Mouse (Mus musculus): ENCODE data around the gene Pde4c. TPM values are rescaled to one million over a fixed set of nuclear protein-coding genes. Genes with fewer than 3 reads are reported as not detected.

Pde4c gene
- total and polyA plus RNA-seq, 3 experiments, result 2.3 to 6.5 (median 4.7) TPM

GRCm38 (mm10) chr8:70789046-70789445 lies 65.5 kb downstream of the Pde4c start:
- Histone ChIP-seq H3K4me1 (ENCODE audit: control insufficient read depth in 1 of 2, insufficient read depth in 2 of 2) (peaks cover 15 to 26% of the 10 kb centered on the region in 2 experiments), H3K27ac (ENCODE audit: insufficient read depth, low read depth) (no peak overlapping the region), H3K79me2 (replicated peaks; ENCODE audit: control insufficient read depth, extremely low read depth, insufficient read depth, poor library complexity, severe bottlenecking) (peaks cover 4% of the 10 kb centered on the region; the same call in 1 of the 2 replicates), H3K36me3 (replicated peaks in 1 of 2; ENCODE audit: control insufficient read depth in 1 of 2, insufficient read depth in 1 of 2, low read length in 1 of 2) (peaks cover 59 to 67% of the 10 kb centered on the region in 2 experiments), H3K4me3 (replicated peaks in 1 of 3; ENCODE audit: low read depth in 2 of 3, low read length in 2 of 3, poor library complexity in 1 of 3) (no peak overlapping the region), H3K27me3 (replicated peaks) (peaks cover 11% of the 10 kb centered on the region), H3K4me2 (ENCODE audit: insufficient read depth, low read depth, poor library complexity, severe bottlenecking) (no peak overlapping the region), H3K9me3 (replicated peaks; ENCODE audit: low read length) (no peaks in the 10 kb centered on the region), H3K9ac (ENCODE audit: insufficient read depth, low read depth) (no peak overlapping the region)
- in situ Hi-C loops (cut with MboI; ENCODE audit: low pct_ligation_motif_present, low pct_unique_long_range_greater_than_20kb, low sequenced_read_pairs), result no loop called here
- TF ChIP-seq MYC (IDR thresholded peaks at IDR 0.05; ENCODE audit: low read depth, low read length), result no peak
- no peak for TF ChIP-seq HCFC1 (IDR thresholded peaks at IDR 0.05; ENCODE audit: low read depth, low read length)
- no peak for TF ChIP-seq JUND (conservative IDR thresholded peaks at IDR 0.05; ENCODE audit: low read depth, low read length)
- no peak for TF ChIP-seq UBTF (IDR thresholded peaks at IDR 0.05; ENCODE audit: low read depth, low read length)
- no peak for TF ChIP-seq MAZ (IDR thresholded peaks at IDR 0.05; ENCODE audit: low read depth, low read length)
- dilution Hi-C loops (cut with MboI; ENCODE audit: extremely low pct_ligation_motif_present, extremely low pct_unique_long_range_greater_than_20kb, low sequenced_read_pairs), result no loop called here
- DNase-seq (ENCODE audit: extremely low read depth), result no peak

- Histone ChIP-seq H3K9me3 (replicated peaks; ENCODE audit: low read length) (no peaks in the 10 kb centered on the region), H3K9ac (ENCODE audit: insufficient read depth, low read depth) (peak overlapping the region; percentile 92; the same call in 1 of the 2 replicates), H3K79me2 (replicated peaks; ENCODE audit: control insufficient read depth, extremely low read depth, insufficient read depth, poor library complexity, severe bottlenecking) (peaks cover 4% of the 10 kb centered on the region; the same call in 1 of the 2 replicates), H3K27me3 (replicated peaks) (peaks cover 26% of the 10 kb centered on the region), H3K27ac (ENCODE audit: insufficient read depth, low read depth) (peak overlapping the region; percentile 36; the same call in 1 of the 2 replicates), H3K36me3 (replicated peaks in 1 of 2; ENCODE audit: control insufficient read depth in 1 of 2, insufficient read depth in 1 of 2, low read length in 1 of 2) (peaks cover 41 to 49% of the 10 kb centered on the region in 2 experiments), H3K4me2 (ENCODE audit: insufficient read depth, low read depth, poor library complexity, severe bottlenecking) (peak overlapping the region; percentile 48), H3K4me3 (replicated peaks in 1 of 3; ENCODE audit: low read depth in 2 of 3, low read length in 2 of 3, poor library complexity in 1 of 3) (peak overlapping the region; percentile 81 to 87 (median 82)), H3K4me1 (ENCODE audit: control insufficient read depth in 1 of 2, insufficient read depth in 2 of 2) (peaks cover 15 to 26% of the 10 kb centered on the region in 2 experiments)
- in situ Hi-C loops (cut with MboI; ENCODE audit: low pct_ligation_motif_present, low pct_unique_long_range_greater_than_20kb, low sequenced_read_pairs) (no loop called here), dilution Hi-C loops (cut with MboI; ENCODE audit: extremely low pct_ligation_motif_present, extremely low pct_unique_long_range_greater_than_20kb, low sequenced_read_pairs) (no loop called here)
- no peak for TF ChIP-seq ZC3H11A (IDR thresholded peaks at IDR 0.05; ENCODE audit: low read depth, low read length)
- no peak for TF ChIP-seq IRF4 (IDR thresholded peaks at IDR 0.05; ENCODE audit: low read depth, low read length)
- TF ChIP-seq ELF1 (IDR thresholded peaks at IDR 0.05; ENCODE audit: low read depth, low read length), result no peak
- TF ChIP-seq RAD21 (IDR thresholded peaks at IDR 0.05; ENCODE audit: low read depth, low read length), result no peak
- TF ChIP-seq POLR2AphosphoS2 (IDR thresholded peaks at IDR 0.05; ENCODE audit: low read depth, low read length), result no peak
- no peak for TF ChIP-seq UBTF (IDR thresholded peaks at IDR 0.05; ENCODE audit: low read depth, low read length)
- TF ChIP-seq USF1 (IDR thresholded peaks at IDR 0.05; ENCODE audit: low read depth, low read length), result no peak
- TF ChIP-seq PAX5 (IDR thresholded peaks at IDR 0.05; ENCODE audit: low read length), result no peak
- no peak for TF ChIP-seq SIN3A (IDR thresholded peaks at IDR 0.05; ENCODE audit: low read length)
- no peak for TF ChIP-seq ZKSCAN1 (IDR thresholded peaks at IDR 0.05; ENCODE audit: borderline replicate concordance, low read depth, low read length)
- TF ChIP-seq CHD2 (IDR thresholded peaks at IDR 0.05; ENCODE audit: low read length), result no peak
- DNase-seq (ENCODE audit: extremely low read depth), result no peak
Measured at GRCm38 (mm10) chr8:70790846-70791245, 67.3 kb downstream of the Pde4c start.

Measured in CH12.LX (cell line).